Mouse (Mus musculus): ENCODE data around the gene Higd1b. TPM values are rescaled to one million over a fixed set of nuclear protein-coding genes. Genes with fewer than 3 reads are reported as not detected.
A peak's percentile ranks its signal among the peaks of the same experiment; 100 is the strongest.

The Higd1b gene
- total and polyA plus RNA-seq, 3 experiments, result 0.66 to 2.9 (median 2.8) TPM

GRCm38 (mm10) chr11:102838126-102838525, 2.5 kb downstream of the Higd1b start:
- DNase-seq, result no peak

- DNase-seq, result no peak
These were observed 3.0 kb downstream of the Higd1b start for GRCm38 (mm10) chr11:102838616-102839150.

GRCm38 (mm10) chr11:102845926-102846325, 10.3 kb downstream of the Higd1b start:
- peak; percentile 45 for DNase-seq

- peak; percentile 84 for DNase-seq
These were observed 16.2 kb downstream of the Higd1b start for GRCm38 (mm10) chr11:102851883-102852282.

- no peak for DNase-seq
These were observed 18.1 kb downstream of the Higd1b start for GRCm38 (mm10) chr11:102853760-102854159.

- DNase-seq, result no peak
These were observed 20.3 kb downstream of the Higd1b start for GRCm38 (mm10) chr11:102855941-102856340.

- no peak for DNase-seq
These were observed 23.3 kb downstream of the Higd1b start for GRCm38 (mm10) chr11:102858951-102859350.

GRCm38 (mm10) chr11:102859933-102860332, 24.3 kb downstream of the Higd1b start:
- no peak for DNase-seq

- peak; percentile 49 for DNase-seq
These were observed 28.6 kb downstream of the Higd1b start for GRCm38 (mm10) chr11:102864272-102864671.

GRCm38 (mm10) chr11:102874801-102875334, 39.2 kb downstream of the Higd1b start:
- no peak for DNase-seq

GRCm38 (mm10) chr11:102879558-102879957, 43.9 kb downstream of the Higd1b start:
- no peak for DNase-seq

GRCm38 (mm10) chr11:102880585-102881313, 45.1 kb downstream of the Higd1b start, which contains the start of the genes Eftud2 and Ccdc103:
Gene Eftud2, minus strand, starts transcription at chr11:102880985.
Gene Ccdc103, plus strand, starts transcription at chr11:102881204.
- peak; percentile 92 for DNase-seq

- DNase-seq, result no peak
These were observed 45.9 kb downstream of the Higd1b start for GRCm38 (mm10) chr11:102881314-102882198.

GRCm38 (mm10) chr11:102884616-102885219, 49.1 kb downstream of the Higd1b start, which contains the start of gene Fam187a:
Gene Fam187a, plus strand, starts transcription at chr11:102885169.
- DNase-seq, result no peak

GRCm38 (mm10) chr11:102887433-102887832, 51.8 kb downstream of the Higd1b start:
- no peak for DNase-seq

Other genes with a start within 250 kb of the Higd1b start
- gene Fzd2, start 231.5 kb upstream of the Higd1b start, total RNA-seq (2021), result 1 to 10 TPM; 2.0 to 9.3 TPM
- gene Fzd2, start 231.5 kb upstream of the Higd1b start, polyA plus RNA-seq (2012; rRNA removed), result 22.8 and 23.1 TPM in 2 replicates
- gene Meioc, start 172.1 kb upstream of the Higd1b start, total RNA-seq (2021), result not detected
- not detected in 2 replicates for gene Meioc, start 172.1 kb upstream of the Higd1b start, polyA plus RNA-seq (2012; rRNA removed)
- gene Ccdc43, start 138.1 kb upstream of the Higd1b start, total RNA-seq (2021), result 10 to 100 TPM; 22.9 to 32.8 TPM
- gene Ccdc43, start 138.1 kb upstream of the Higd1b start, polyA plus RNA-seq (2012; rRNA removed), result 3.3 and 3.5 TPM in 2 replicates
- gene Adam11, start 74.4 kb upstream of the Higd1b start, total RNA-seq (2021), result 1 to 10 TPM; 2.9 to 3.4 TPM
- 9.2 and 11.0 TPM in 2 replicates for gene Adam11, start 74.4 kb upstream of the Higd1b start, polyA plus RNA-seq (2012; rRNA removed)
- gene Gjc1, start 16.1 kb upstream of the Higd1b start, total RNA-seq (2021), result 10 to 100 TPM; 12.9 to 20.6 TPM
- 1.8 and 2.4 TPM in 2 replicates for gene Gjc1, start 16.1 kb upstream of the Higd1b start, polyA plus RNA-seq (2012; rRNA removed)
- gene Eftud2, start 45.1 kb downstream of the Higd1b start, total RNA-seq (2021), result 10 to 100 TPM; 71.4 to 73.5 TPM
- gene Eftud2, start 45.1 kb downstream of the Higd1b start, polyA plus RNA-seq (2012; rRNA removed), result 124 and 176 TPM in 2 replicates
- gene Ccdc103, start 45.4 kb downstream of the Higd1b start, total RNA-seq (2021), result under 1 TPM; 0.32 to 0.97 TPM
- 0.46 and 0.81 TPM in 2 replicates for gene Ccdc103, start 45.4 kb downstream of the Higd1b start, polyA plus RNA-seq (2012; rRNA removed)
- not detected for gene Fam187a, start 49.3 kb downstream of the Higd1b start, total RNA-seq (2021)
- not detected in 2 replicates for gene Fam187a, start 49.3 kb downstream of the Higd1b start, polyA plus RNA-seq (2012; rRNA removed)
- gene Gfap, start 65.1 kb downstream of the Higd1b start, total RNA-seq (2021), result 1 to 10 TPM in 1 of 2 experiments, under 1 TPM in 1; 0.55 to 1.5 TPM
- gene Gfap, start 65.1 kb downstream of the Higd1b start, polyA plus RNA-seq (2012; rRNA removed), result 0.60 and 0.72 TPM in 2 replicates
- 1 to 10 TPM in 1 of 2 experiments, under 1 TPM in 1; 0.62 to 1.2 TPM for gene Kif18b, start 89.3 kb downstream of the Higd1b start, total RNA-seq (2021)
- 1.2 and 1.4 TPM in 2 replicates for gene Kif18b, start 89.3 kb downstream of the Higd1b start, polyA plus RNA-seq (2012; rRNA removed)
- gene C1ql1, start 110.8 kb downstream of the Higd1b start, total RNA-seq (2021), result 10 to 100 TPM; 39.4 to 69.4 TPM
- gene C1ql1, start 110.8 kb downstream of the Higd1b start, polyA plus RNA-seq (2012; rRNA removed), result 67.7 and 112 TPM in 2 replicates
- 100 to 1,000 TPM; 106 to 112 TPM for gene Nmt1, start 192.3 kb downstream of the Higd1b start, total RNA-seq (2021)
- gene Nmt1, start 192.3 kb downstream of the Higd1b start, polyA plus RNA-seq (2012; rRNA removed), result 20.8 and 25.6 TPM in 2 replicates
- 10 to 100 TPM; 62.8 to 79.5 TPM for gene Dcakd, start 192.5 kb downstream of the Higd1b start, total RNA-seq (2021)
- gene Dcakd, start 192.5 kb downstream of the Higd1b start, polyA plus RNA-seq (2012; rRNA removed), result 136 and 185 TPM in 2 replicates